In the genomic region with DNA sequence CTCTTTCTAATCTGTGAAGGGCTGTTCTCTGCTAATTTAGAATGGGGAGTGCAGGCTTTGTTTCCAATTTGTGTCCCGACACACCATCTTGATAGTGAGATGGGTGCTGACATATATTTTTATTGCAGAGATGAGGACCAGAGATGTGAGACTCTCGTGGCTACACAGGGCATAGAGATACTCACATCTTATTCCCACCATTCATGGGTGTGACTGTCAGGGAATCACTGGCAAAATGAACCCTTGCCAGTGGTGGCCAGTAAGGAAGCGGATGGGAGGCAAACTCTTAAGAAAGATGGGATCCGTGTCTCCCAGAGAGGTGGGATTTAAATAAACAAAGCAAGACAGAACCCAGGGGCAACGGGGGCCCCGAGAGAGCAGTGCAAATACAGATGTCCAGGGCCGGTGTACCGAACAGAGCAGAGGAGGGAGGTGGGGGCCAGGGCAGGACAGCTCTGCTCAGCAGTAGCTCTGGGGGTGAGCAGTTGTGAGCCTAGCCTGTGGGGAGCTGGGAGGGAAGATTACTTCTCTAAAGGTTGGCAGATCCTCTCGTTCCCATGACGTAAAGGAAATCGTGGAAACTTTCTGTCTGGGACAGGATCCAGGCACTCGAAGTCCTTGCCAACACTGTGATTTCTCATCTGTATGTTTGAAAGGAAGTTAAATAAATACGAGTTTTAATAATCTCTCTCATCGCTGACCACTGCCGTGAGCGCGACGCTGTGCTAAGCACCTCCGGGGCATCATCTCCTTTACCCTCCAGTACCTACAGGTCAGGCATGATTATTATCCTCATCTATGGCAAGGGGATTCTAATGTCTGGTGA, we compare ENCODE assay signal across 8 mouse cellular contexts.
DNase-seq lines count a peak whose midpoint lies in the region; ATAC-seq and TF ChIP-seq lines count a peak whose summit lies in the region.

No protein-coding gene starts in this region.

- no peak for TF ChIP-seq POLR2A in embryonic fibroblast, embryonic 13.5 days (IDR thresholded peaks at IDR 0.05; ENCODE audit: low read depth, low read length)

- WGBS in liver, embryonic 16.5 days (ENCODE audit: insufficient replicate concordance): 56% methylated on average over 19 of the region's 19 CpGs
- WGBS in hindbrain, embryonic 11.5 days: 69% methylated on average over 19 of the region's 19 CpGs
- WGBS in limb, embryonic 13.5 days: 61% methylated on average over 19 of the region's 19 CpGs
- 59% methylated on average over 19 of the region's 19 CpGs for WGBS in neural tube, embryonic 14.5 days

- no peak overlapping the region for H3K27ac ChIP-seq in liver, embryonic 16.5 days (ENCODE audit: low read length)
- peak overlapping the region; percentile 70 for H3K27ac ChIP-seq in embryonic fibroblast, embryonic 13.5 days (ENCODE audit: insufficient read depth, low read length)
- no peak overlapping the region for H3K27ac ChIP-seq in hindbrain, embryonic 11.5 days (ENCODE audit: low read depth, low read length)
- peak overlapping the region; percentile 23; the same call in 1 of the 2 replicates for H3K27ac ChIP-seq in limb, embryonic 13.5 days
- no peak overlapping the region for H3K27ac ChIP-seq in neural tube, embryonic 14.5 days (ENCODE audit: low read depth, low read length)

- TF ChIP-seq CTCF in embryonic fibroblast, embryonic 13.5 days (IDR thresholded peaks at IDR 0.05; ENCODE audit: borderline replicate concordance, insufficient read depth, low read length): no peak

- ATAC-seq in liver, embryonic 16.5 days (ENCODE audit: low read depth): peak; percentile 37; the same call in 1 of the 2 replicates
- peak; percentile 43; the same call in 1 of the 2 replicates for ATAC-seq in hindbrain, embryonic 11.5 days (ENCODE audit: low FRiP score)
- no peak for ATAC-seq in limb, embryonic 13.5 days (ENCODE audit: low FRiP score, low read depth)
- peak; percentile 58; the same call in 1 of the 2 replicates for ATAC-seq in neural tube, embryonic 14.5 days (ENCODE audit: low read depth)

- H3K9me3 ChIP-seq in liver, embryonic 16.5 days (replicated peaks; ENCODE audit: control insufficient read depth, low read length): no peaks in the 10 kb centered on the region
- no peaks in the 10 kb centered on the region for H3K9me3 ChIP-seq in hindbrain, embryonic 11.5 days (ENCODE audit: control insufficient read depth, low read length)
- H3K9me3 ChIP-seq in limb, embryonic 13.5 days: no peaks in the 10 kb centered on the region
- no peaks in the 10 kb centered on the region for H3K9me3 ChIP-seq in neural tube, embryonic 14.5 days (ENCODE audit: control insufficient read depth, low read length)

- H3K27me3 ChIP-seq in liver, embryonic 16.5 days (ENCODE audit: control insufficient read depth, insufficient read depth, low read depth, low read length): no peaks in the 10 kb centered on the region; the same call in 1 of the 2 replicates
- H3K27me3 ChIP-seq in hindbrain, embryonic 11.5 days (ENCODE audit: control insufficient read depth, insufficient read depth, low read length): no peaks in the 10 kb centered on the region
- peaks cover 60% of the 10 kb centered on the region for H3K27me3 ChIP-seq in limb, embryonic 13.5 days
- no peaks in the 10 kb centered on the region for H3K27me3 ChIP-seq in neural tube, embryonic 14.5 days (ENCODE audit: control insufficient read depth, insufficient read depth, low read length)

- no peak overlapping the region for H3K4me3 ChIP-seq in liver, embryonic 16.5 days (ENCODE audit: low read depth, low read length)
- peak overlapping the region; percentile 7; the same call in 1 of the 2 replicates for H3K4me3 ChIP-seq in embryonic fibroblast, embryonic 13.5 days (ENCODE audit: insufficient read depth, low read length)
- H3K4me3 ChIP-seq in hindbrain, embryonic 11.5 days (ENCODE audit: low read depth, low read length): no peak overlapping the region
- no peak overlapping the region for H3K4me3 ChIP-seq in limb, embryonic 13.5 days
- no peak overlapping the region for H3K4me3 ChIP-seq in neural tube, embryonic 14.5 days (ENCODE audit: low read depth, low read length)

- no peak for DNase-seq in liver
- DNase-seq in hindbrain, embryonic 11.5 days (ENCODE audit: low spot score): no peak
- no peak for DNase-seq in natural killer cell, adult 2 months (ENCODE audit: low spot score in 2 of 2)
- DNase-seq in right cerebral cortex, postnatal 36 days (ENCODE audit: low spot score in 2 of 2): no peak

- H3K9ac ChIP-seq in liver, embryonic 16.5 days (ENCODE audit: low read depth, low read length): no peak overlapping the region
- no peak overlapping the region for H3K9ac ChIP-seq in hindbrain, embryonic 11.5 days (ENCODE audit: low read depth, low read length)
- H3K9ac ChIP-seq in limb, embryonic 13.5 days: no peak overlapping the region
- H3K9ac ChIP-seq in neural tube, embryonic 14.5 days (replicated peaks; ENCODE audit: low read depth, low read length): no peak overlapping the region

- no peaks in the 10 kb centered on the region for H3K36me3 ChIP-seq in liver, embryonic 16.5 days (ENCODE audit: control insufficient read depth, insufficient read depth)
- no peaks in the 10 kb centered on the region for H3K36me3 ChIP-seq in hindbrain, embryonic 11.5 days (ENCODE audit: control insufficient read depth, insufficient read depth, low read length)
- H3K36me3 ChIP-seq in limb, embryonic 13.5 days: no peaks in the 10 kb centered on the region
- H3K36me3 ChIP-seq in neural tube, embryonic 14.5 days (ENCODE audit: control insufficient read depth, insufficient read depth, low read length): no peaks in the 10 kb centered on the region

- H3K4me2 ChIP-seq in liver, embryonic 16.5 days (ENCODE audit: low read depth, low read length): no peak overlapping the region
- H3K4me2 ChIP-seq in hindbrain, embryonic 11.5 days (replicated peaks; ENCODE audit: low read depth, low read length): no peak overlapping the region
- no peak overlapping the region for H3K4me2 ChIP-seq in limb, embryonic 13.5 days (replicated peaks)
- no peak overlapping the region for H3K4me2 ChIP-seq in neural tube, embryonic 14.5 days (ENCODE audit: low read depth, low read length)

- no peaks in the 10 kb centered on the region; the same call in 1 of the 2 replicates for H3K4me1 ChIP-seq in liver, embryonic 16.5 days (ENCODE audit: control insufficient read depth, low read depth, low read length)
- peaks cover 5% of the 10 kb centered on the region; the same call in 1 of the 2 replicates for H3K4me1 ChIP-seq in embryonic fibroblast, embryonic 13.5 days (ENCODE audit: control insufficient read depth, insufficient read depth, low read length)
- H3K4me1 ChIP-seq in hindbrain, embryonic 11.5 days (replicated peaks; ENCODE audit: control insufficient read depth, insufficient read depth, low read length): peaks cover 7% of the 10 kb centered on the region; the same call in 1 of the 2 replicates
- H3K4me1 ChIP-seq in limb, embryonic 13.5 days: peaks cover 53% of the 10 kb centered on the region
- H3K4me1 ChIP-seq in neural tube, embryonic 14.5 days (ENCODE audit: control insufficient read depth, insufficient read depth, low read length): peaks cover 21% of the 10 kb centered on the region

Comparison
In these comparisons a context has a peak if more than half of its experiments do, and no peak if none do; other contexts are left out.
1. H3K27ac ChIP-seq: peak in embryonic fibroblast, embryonic 13.5 days (single experiment) and limb, embryonic 13.5 days (single experiment); none in liver, embryonic 16.5 days (single experiment), hindbrain, embryonic 11.5 days (single experiment) and neural tube, embryonic 14.5 days (single experiment).